Mouse (Mus musculus) myocyte (in vitro differentiated cells): ENCODE data around the gene Hagh.
A peak's percentile ranks its signal among the peaks of the same experiment; 100 is the strongest.

ENCODE experiments used
- POLR2A ChIP-seq: IDR thresholded peaks from one replicate; pipeline ENCODE4 v1.6.1; 2011; ENCODE audit warnings: low read depth, mild to moderate bottlenecking, control low read depth, moderate library complexity; ENCODE audit not compliant: insufficient read length
- POLR2AphosphoS2 ChIP-seq: IDR thresholded peaks from one replicate; pipeline ENCODE4 v1.6.1; 2011; ENCODE audit warnings: low read depth, control low read depth; ENCODE audit not compliant: insufficient read length
- USF1 ChIP-seq: IDR thresholded peaks from one replicate; pipeline ENCODE4 v1.6.1; 2011; ENCODE audit warnings: low read depth, mild to moderate bottlenecking, control low read depth, moderate library complexity

DNA sequence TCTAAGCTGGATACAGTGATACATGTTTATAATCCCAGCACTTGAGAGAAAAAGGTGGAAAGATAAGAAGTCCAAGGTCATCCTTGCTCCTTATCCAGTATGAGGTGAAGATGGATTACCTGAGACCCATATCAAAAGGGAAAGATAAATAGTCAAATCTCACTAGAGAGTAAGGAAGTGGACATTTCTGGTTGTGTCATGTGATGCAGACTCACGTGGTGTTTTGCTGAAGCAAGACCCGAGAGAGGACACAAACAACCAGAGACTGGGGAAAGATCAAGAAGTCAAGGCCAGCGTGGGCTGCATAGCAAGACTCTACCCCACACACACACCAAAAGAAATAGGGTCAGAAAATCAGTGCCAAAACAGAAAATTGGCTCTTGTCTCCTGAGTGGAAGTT is 43.0 kb upstream of the Hagh start:
- TF ChIP-seq POLR2A = no peak
- peak; percentile 13 for TF ChIP-seq USF1
- TF ChIP-seq POLR2AphosphoS2 = no peak
